Mouse (Mus musculus) stomach, embryonic 14.5 days (tissue): ENCODE measurements around the gene Zfp318. TPM values are rescaled to one million over a fixed set of nuclear protein-coding genes. Genes with fewer than 3 reads are reported as not detected.

Experiments
- ATAC-seq: fragments of 200-750 bp; cut with Nextera tagmentation; 2 replicates; pipeline ENCODE4 v1.8.0; 2017; ENCODE audit warnings: low read depth, moderate TSS enrichment; ENCODE audit not compliant: insufficient number of reproducible peaks, insufficient read depth, low FRiP score
- H3K27ac ChIP-seq: fragments of 300-500 bp; sonication (generic); 2 replicates; pipeline ENCODE4 v1.5.1; 2014; ENCODE audit warnings: mild to moderate bottlenecking, low read length, moderate library complexity, mixed read lengths
- H3K27me3 ChIP-seq: fragments of 300-500 bp; sonication (generic); 2 replicates; pipeline ENCODE4 v1.6.1; 2014; ENCODE audit warnings: low read length, control low read depth, mixed read lengths; ENCODE audit not compliant: control insufficient read depth, insufficient read depth
- H3K36me3 ChIP-seq: fragments of 300-500 bp; sonication (generic); 2 replicates; pipeline ENCODE4 v1.6.1; 2014; ENCODE audit warnings: mild to moderate bottlenecking, control low read depth, low read length, moderate library complexity, mixed read lengths; ENCODE audit not compliant: control insufficient read depth, insufficient read depth
- H3K4me1 ChIP-seq: fragments of 300-500 bp; sonication (generic); 2 replicates; pipeline ENCODE4 v1.6.1; 2014; ENCODE audit warnings: low read length, control low read depth, mixed read lengths; ENCODE audit not compliant: control insufficient read depth, insufficient read depth
- H3K4me2 ChIP-seq: fragments of 300-500 bp; sonication (generic); replicated peaks from 2 replicates; pipeline ENCODE4 v1.6.1; 2014; ENCODE audit warnings: low read depth, low read length, control low read depth
- H3K4me3 ChIP-seq: fragments of 300-500 bp; sonication (generic); 2 replicates; pipeline ENCODE4 v1.5.1; 2014; ENCODE audit warnings: low read depth, low read length, control low read depth
- H3K9ac ChIP-seq: fragments of 300-500 bp; sonication (generic); replicated peaks from 2 replicates; pipeline ENCODE4 v1.6.1; 2014; ENCODE audit warnings: low read depth, mild to moderate bottlenecking, control low read depth, low read length, moderate library complexity, mixed read lengths
- H3K9me3 ChIP-seq: fragments of 300-500 bp; sonication (generic); 2 replicates; pipeline ENCODE4 v1.6.1; 2016; ENCODE audit warnings: low read depth, low read length, control low read depth; ENCODE audit not compliant: control insufficient read depth
- WGBS: fragments of 180-500 bp; shearing (Covaris S2); extraction: QIAGEN DNeasy Blood & Tissue Kit; methylation state at CpG from one replicate; pipeline ENCODE4 v1.1.7; 2014; 5-methylcytosine and 5-hydroxymethylcytosine counted together
- polyA plus RNA-seq: library from polyadenylated mRNA; unstranded; fragments of >200 nt; fragmentation: Nextera tagmentation; extraction: Ambion mirVana; gene quantifications from 2 replicates; pipeline ENCODE4 v1.2.1, GENCODE M21; 2014

Zfp318 gene
- polyA plus RNA-seq, 1 experiment from 2014 or later, result 16.5 TPM

DNA sequence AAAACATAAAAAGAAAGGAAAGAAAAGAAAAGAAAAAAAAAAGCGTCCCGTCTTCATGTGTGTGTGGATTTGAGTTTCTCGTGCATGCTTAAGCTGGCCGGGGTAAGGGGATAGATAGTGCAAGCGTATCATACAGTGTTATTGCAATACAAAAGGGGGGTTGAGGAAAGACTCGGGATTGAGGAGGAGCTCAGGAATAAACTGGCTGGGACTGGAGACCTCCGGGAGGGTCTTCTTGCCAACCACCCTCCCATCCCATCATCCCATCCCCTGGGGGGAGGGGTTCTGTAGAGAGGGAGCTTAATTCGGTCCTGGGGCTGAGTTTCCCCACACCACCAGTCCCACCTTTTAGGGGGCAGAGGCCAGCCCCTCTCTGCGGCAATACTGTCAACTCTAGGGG, 71.0 kb downstream of the Zfp318 start:
- Histone ChIP-seq H3K36me3 (no peaks in the 10 kb centered on the region), H3K9me3 (no peaks in the 10 kb centered on the region), H3K9ac (no peak overlapping the region), H3K4me3 (peak overlapping the region; percentile 33), H3K27me3 (peaks cover 16% of the 10 kb centered on the region), H3K4me1 (peaks cover 21% of the 10 kb centered on the region), H3K27ac (no peak overlapping the region), H3K4me2 (peak overlapping the region; percentile 71)
- WGBS, result 3% methylated on average over 9 of the region's 9 CpGs
- ATAC-seq, result no peak

DNA sequence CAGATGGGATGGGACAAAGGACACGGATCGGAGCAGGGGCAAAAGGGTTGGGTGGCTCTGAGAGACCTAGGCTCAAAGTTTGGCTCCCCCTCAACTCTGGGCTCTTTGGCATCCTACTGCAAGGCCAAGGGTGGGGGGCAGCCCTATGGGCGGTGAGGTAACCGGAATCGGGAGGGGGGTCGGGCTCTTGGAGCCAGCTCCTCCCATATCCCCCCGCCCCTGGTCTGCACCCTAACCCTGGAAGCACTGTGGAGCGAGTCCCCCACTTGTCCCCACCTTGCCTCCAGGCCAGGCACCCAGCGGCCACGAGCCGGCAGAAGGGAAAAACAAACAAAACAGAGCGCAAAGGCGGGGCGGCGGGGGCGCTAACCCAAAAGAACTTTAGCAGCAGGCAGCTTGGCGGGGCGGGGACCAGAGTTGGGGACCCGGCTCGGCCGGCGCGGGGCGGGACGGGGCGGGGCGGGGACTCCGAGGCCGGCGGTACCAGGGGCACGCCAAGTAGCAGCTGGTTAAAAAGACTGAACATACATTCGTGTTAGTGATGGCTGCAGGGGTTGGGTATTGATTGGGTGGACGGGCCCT, 71.7 kb downstream of the Zfp318 start:
- ATAC-seq, result peak; percentile 68
- H3K9ac ChIP-seq, result no peak overlapping the region
- WGBS, result 2% methylated on average over 33 of the region's 33 CpGs
- no peaks in the 10 kb centered on the region for H3K9me3 ChIP-seq
- H3K36me3 ChIP-seq, result no peaks in the 10 kb centered on the region
- H3K27me3 ChIP-seq, result peaks cover 23% of the 10 kb centered on the region
- peak overlapping the region; percentile 33 for H3K4me3 ChIP-seq
- peaks cover 21% of the 10 kb centered on the region for H3K4me1 ChIP-seq
- no peak overlapping the region for H3K27ac ChIP-seq
- H3K4me2 ChIP-seq, result peak overlapping the region; percentile 71

- no peak overlapping the region for H3K9ac ChIP-seq
Measured at GRCm38 (mm10) chr17:46457791-46458190, 74.3 kb downstream of the Zfp318 start.

GRCm38 (mm10) chr17:46458439-46458838, 74.9 kb downstream of the Zfp318 start:
- H3K9ac ChIP-seq, result no peak overlapping the region
- WGBS, result 37% methylated on average over 3 of the region's 3 CpGs
- H3K4me2 ChIP-seq, result no peak overlapping the region
- no peak overlapping the region for H3K27ac ChIP-seq
- peaks cover 30% of the 10 kb centered on the region for H3K27me3 ChIP-seq
- peaks cover 28% of the 10 kb centered on the region for H3K4me1 ChIP-seq
- no peak overlapping the region for H3K4me3 ChIP-seq
- no peaks in the 10 kb centered on the region for H3K9me3 ChIP-seq
- H3K36me3 ChIP-seq, result no peaks in the 10 kb centered on the region
- ATAC-seq, result no peak

More at GRCm38 (mm10) chr17:46457791-46458190, 74.3 kb downstream of the Zfp318 start:
- WGBS, result 11% methylated on average over 10 of the region's 10 CpGs
- Histone ChIP-seq H3K27ac (no peak overlapping the region), H3K4me3 (no peak overlapping the region), H3K36me3 (no peaks in the 10 kb centered on the region), H3K4me2 (no peak overlapping the region), H3K9me3 (no peaks in the 10 kb centered on the region), H3K27me3 (peaks cover 30% of the 10 kb centered on the region), H3K4me1 (peaks cover 28% of the 10 kb centered on the region)
- ATAC-seq, result 0 out of 2 replicates have a peak, but pooled peaks have one; percentile 29

DNA sequence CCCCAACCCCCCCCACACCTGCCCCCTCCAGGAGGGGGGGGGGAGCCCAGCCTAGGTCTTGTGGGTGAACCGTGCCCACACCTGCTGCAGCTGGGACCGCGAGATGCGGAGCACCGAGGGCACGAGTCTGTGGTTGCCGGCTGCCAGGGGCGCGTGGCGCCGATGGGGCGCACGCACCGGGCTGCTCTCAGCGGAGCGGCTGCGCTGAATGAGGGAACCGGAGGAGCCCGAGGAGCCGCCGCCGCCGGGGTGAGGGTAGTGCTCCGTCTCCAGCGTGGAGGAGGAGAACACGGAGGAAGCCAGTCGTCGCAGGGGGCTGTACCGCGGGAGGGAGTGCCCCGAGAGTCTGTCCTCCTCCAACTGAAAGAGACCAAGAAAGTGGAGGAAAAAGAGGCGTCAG, 77.1 kb downstream of the Zfp318 start:
- Histone ChIP-seq H3K4me3 (peak overlapping the region; percentile 30), H3K9me3 (no peaks in the 10 kb centered on the region), H3K27ac (no peak overlapping the region), H3K27me3 (peaks cover 26% of the 10 kb centered on the region), H3K4me1 (peaks cover 9% of the 10 kb centered on the region), H3K4me2 (peak overlapping the region; percentile 57), H3K9ac (0 out of 2 replicates have a peak overlapping the region, but pooled peaks have one; percentile 18), H3K36me3 (no peaks in the 10 kb centered on the region)
- no peak for ATAC-seq
- WGBS, result under 1% methylated on average over 32 of the region's 32 CpGs

GRCm38 (mm10) chr17:46461347-46461746, 77.8 kb downstream of the Zfp318 start:
- 8% methylated on average over 8 of the region's 8 CpGs for WGBS
- Histone ChIP-seq H3K27ac (no peak overlapping the region), H3K9me3 (no peaks in the 10 kb centered on the region), H3K4me2 (peak overlapping the region; percentile 57), H3K9ac (no peak overlapping the region), H3K4me1 (peaks cover 6% of the 10 kb centered on the region), H3K36me3 (no peaks in the 10 kb centered on the region), H3K4me3 (peak overlapping the region; percentile 30), H3K27me3 (peaks cover 21% of the 10 kb centered on the region)
- no peak for ATAC-seq

GRCm38 (mm10) chr17:46462226-46462625, 78.7 kb downstream of the Zfp318 start:
- 76% methylated on average over 5 of the region's 5 CpGs for WGBS

DNA sequence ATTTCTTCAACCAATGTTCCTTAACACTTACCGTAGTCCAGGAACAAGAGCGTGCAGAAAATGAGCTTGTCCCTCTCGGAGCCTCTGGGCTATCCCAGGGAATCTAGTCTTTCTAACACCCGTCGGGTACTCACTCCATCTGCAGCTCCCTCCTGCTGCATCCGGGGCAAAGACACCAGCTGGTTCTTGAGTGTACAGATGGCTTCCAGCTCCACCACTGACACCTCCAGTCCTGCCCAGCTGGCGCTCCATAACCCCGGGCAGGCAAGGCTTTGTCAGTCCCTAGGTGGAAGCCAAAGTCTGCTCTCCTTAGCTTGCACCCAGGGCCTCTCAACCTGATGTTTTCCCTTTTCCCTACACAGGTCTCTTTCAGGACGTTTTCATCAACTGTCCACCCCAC, 84.3 kb downstream of the Zfp318 start:
- ATAC-seq, result no peak
- no peak overlapping the region for H3K9ac ChIP-seq
- 62% methylated on average over 9 of the region's 9 CpGs for WGBS

More at GRCm38 (mm10) chr17:46462226-46462625, 78.7 kb downstream of the Zfp318 start:
- Histone ChIP-seq H3K9ac (no peak overlapping the region), H3K9me3 (no peaks in the 10 kb centered on the region), H3K36me3 (no peaks in the 10 kb centered on the region), H3K27ac (no peak overlapping the region), H3K4me2 (no peak overlapping the region), H3K27me3 (peaks cover 21% of the 10 kb centered on the region; the same call in 1 of the 2 replicates), H3K4me3 (no peak overlapping the region), H3K4me1 (peaks cover 6% of the 10 kb centered on the region)
- ATAC-seq, result no peak; the same call in 1 of the 2 replicates

More for the DNA sequence above, 84.3 kb downstream of the Zfp318 start:
- no peaks in the 10 kb centered on the region for H3K27me3 ChIP-seq
- H3K9me3 ChIP-seq, result no peaks in the 10 kb centered on the region
- H3K4me1 ChIP-seq, result no peaks in the 10 kb centered on the region
- H3K36me3 ChIP-seq, result no peaks in the 10 kb centered on the region
- H3K4me3 ChIP-seq, result no peak overlapping the region
- no peak overlapping the region for H3K4me2 ChIP-seq
- H3K27ac ChIP-seq, result no peak overlapping the region
